Mouse (Mus musculus) kidney, postnatal 36 days (tissue): ENCODE measurements around the gene Mypop.
A peak's percentile ranks its signal among the peaks of the same experiment; 100 is the strongest.

Source experiments
- DNase-seq, 2 experiments: peaks; one replicate each; pipeline ENCODE4 v3.0.0; 2021 to 2022; ENCODE audit warnings: mixed read lengths in 2 of 2

Gene Mypop

GRCm38 (mm10) chr7:18990601-18991295, at the start of gene Mypop:
Mypop (plus strand) TSS chr7:18991245.
- DNase-seq, result peak; percentile 100

DNA sequence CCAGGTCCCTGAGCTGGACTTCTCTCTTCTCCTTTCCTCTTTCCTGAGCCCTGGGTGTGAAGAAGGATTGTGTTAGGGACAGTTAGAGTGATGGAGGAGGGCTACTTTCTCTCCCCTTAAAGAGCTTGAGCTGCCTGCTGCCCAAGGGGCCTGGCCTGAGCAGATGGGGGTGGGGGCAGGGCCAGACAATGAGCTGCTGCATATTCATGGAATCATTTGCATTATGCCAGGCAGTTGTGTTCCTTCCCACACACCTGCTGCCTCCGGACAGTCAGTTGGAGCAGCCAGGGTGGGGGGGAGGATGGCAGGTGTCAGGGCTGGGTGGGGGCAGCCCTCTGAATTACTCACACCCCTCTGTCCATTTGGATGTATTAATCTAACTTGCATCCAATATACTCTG, 48.7 kb upstream of the Mypop start:
- no peak for DNase-seq

DNA sequence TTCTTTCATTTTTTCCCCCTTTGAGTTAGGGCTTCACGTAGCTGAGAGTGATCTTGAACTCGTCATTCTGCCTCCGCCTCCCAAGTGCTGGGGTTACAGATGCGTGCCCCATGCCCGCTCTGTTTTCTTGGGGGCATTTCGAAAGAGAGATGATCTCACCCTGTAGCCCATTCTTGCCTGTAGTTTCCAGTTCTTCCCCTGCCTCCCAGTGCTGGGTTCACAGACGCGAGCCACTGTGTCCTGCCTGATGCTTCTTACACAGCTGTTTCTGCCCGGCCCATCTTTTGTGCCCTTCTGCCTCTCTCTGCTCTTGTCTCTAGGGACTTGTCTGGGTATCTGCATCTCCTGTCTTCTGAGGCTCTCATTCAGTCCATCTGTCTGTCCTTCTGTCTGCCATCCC, 48.2 kb upstream of the Mypop start:
- no peak for DNase-seq

DNA sequence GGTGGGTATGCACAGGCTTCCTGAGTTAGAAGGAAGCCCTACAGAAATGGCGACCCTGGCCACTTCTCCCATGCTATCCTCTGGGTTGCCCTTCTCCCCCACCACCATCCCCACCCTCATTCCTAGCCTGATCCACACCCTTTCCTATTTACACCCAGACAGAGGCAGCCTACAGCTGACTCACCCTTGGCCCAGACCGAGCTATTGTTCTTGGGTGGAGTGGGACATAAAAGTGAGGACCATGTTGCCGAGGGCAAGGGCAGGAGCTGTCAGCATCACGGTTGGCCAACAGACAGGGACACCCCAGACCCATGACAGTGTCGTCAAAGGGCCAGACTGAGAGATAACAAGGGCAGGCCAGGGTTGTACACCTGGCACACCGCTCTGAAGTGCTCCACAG, 42.9 kb upstream of the Mypop start:
- peak; percentile 68 to 81 for DNase-seq

DNA sequence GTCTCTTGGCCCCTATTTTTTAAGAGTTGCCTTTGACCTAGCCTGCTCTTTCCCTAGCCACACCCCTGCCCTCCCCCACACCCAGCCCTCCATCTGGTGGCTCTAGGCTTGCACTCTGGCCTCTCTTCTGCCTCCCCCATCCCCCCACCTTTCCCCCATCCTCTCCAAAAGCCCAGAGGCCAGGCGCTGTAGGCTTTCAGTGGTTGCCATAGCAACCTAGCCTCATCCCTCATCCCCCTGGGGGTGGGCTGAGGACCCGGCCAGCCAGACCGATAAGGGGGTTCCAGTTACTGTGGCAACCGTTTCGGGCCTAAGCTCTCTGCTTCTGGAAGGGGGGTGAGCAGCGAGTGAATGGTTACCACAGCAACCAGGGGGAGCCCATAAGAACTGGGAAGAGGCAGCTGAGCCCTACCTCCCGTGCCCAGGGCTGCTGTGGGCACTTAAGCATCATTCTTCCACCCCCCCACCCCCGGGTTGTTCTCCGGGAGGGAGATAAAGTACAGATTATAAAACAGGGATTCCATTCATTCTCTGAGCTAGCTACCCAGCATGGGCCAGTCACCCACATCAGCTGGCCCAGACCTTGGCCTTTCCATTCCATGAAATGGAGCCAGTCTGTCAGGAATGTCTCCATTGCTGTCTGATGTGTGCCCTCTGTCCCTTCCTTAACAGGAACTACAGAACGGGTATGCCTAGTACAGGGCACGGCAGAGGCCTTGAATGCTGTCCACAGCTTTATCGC, 41.1 kb upstream of the Mypop start:
- DNase-seq, result no peak

- DNase-seq, result no peak
Observed at GRCm38 (mm10) chr7:18950523-18951315, 40.3 kb upstream of the Mypop start.

GRCm38 (mm10) chr7:18951397-18951796, 39.6 kb upstream of the Mypop start:
- peak in 1 of 2 experiments; percentile 79 for DNase-seq

GRCm38 (mm10) chr7:18957569-18958383, 33.3 kb upstream of the Mypop start:
- DNase-seq, result peak; percentile 47 to 79

DNA sequence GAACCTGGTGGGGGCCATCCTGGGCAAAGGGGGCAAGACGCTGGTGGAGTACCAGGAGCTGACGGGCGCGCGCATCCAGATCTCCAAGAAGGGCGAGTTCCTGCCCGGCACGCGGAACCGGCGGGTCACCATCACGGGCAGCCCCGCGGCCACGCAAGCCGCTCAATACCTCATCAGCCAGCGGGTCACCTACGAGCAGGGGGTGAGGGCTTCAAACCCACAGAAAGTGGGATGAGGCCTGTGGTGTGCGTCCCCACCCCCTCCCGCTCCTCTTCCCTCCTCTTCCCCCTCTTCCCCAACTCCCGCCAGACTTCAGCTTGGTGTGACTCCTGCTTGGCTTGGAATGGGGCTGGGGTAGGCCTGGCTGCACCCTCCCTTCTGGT, 32.7 kb upstream of the Mypop start:
- no peak for DNase-seq

GRCm38 (mm10) chr7:18959446-18959845, 31.6 kb upstream of the Mypop start:
- DNase-seq, result peak; percentile 62 to 75

DNA sequence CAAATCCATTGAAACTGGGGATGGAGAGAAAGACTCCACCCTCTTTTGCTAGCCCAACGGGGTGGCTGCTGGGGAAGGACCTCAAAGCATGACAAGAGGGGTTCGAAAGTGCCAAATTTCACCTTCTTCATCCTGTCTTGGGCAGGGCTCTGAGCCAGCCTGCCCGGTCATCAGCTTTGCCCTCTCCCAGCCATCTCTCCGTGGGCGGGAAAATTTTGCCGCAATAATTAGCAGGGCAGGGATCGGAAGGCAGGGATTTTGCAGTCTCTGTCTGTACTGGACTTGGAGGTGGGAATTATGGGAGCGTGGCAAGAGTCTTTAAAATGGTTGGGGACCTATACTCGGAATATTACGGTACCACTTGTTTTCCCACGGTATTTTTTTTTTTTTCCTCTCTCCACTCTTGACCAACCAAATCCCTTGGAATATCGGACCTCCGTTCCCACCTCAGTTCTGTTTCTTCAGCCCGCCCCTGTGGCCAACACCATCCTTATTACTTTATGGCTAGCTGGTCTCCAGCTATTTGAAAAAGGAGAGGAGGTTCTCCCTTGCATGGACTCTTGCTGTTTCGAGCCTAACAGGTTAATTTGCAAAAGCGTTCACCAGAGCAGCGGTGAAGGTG, 28.8 kb upstream of the Mypop start:
- DNase-seq, result no peak

- DNase-seq, result no peak
Observed at GRCm38 (mm10) chr7:18962795-18963194, 28.2 kb upstream of the Mypop start.

DNA sequence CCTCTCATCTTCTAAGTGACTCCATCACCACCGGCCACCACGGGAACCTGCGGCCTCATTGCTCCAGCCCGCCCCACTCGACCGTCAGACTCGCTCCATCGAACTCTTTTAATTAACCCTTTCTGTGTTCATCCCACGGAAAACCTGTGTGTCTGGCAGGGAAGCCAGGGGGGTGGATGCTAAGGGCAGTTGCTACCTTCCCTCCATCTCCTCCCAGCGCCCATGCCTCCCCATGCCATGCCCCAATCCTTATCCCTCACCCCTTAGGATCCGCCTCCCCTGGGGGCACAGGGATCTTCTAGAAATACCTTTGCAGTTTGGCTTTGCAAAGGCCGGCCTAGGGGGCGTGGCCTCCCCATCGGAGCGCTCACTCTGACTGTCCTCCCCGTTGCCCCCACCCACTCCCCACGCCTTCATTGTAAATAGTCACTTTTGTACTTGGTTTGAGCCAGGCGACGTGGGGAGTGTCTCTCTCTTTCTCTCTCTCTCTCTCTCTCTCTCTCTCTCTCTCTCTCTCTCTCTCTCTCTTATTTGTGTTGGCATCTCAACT, 27.7 kb upstream of the Mypop start:
- no peak for DNase-seq

DNA sequence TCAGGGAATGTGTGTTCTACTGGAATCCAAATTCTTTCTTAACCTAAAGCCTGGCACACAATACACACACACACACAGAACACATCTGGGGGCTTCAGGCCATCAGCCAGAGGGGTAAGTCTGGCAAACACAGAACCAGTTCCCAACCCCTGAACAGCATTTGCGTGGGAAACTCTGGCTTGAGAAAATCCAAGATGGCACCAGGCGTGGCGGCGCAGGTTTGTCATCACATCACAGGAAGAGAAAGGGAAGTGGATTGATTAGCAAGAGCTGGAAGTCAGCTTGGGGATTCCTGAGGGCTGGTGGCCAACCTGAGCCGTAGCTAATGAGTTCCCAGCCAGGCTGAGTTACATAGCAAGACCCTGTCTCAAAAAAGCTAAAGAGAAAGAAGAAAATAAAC, 25.7 kb upstream of the Mypop start:
- no peak for DNase-seq

GRCm38 (mm10) chr7:18967603-18968002, 23.4 kb upstream of the Mypop start:
- no peak for DNase-seq

DNA sequence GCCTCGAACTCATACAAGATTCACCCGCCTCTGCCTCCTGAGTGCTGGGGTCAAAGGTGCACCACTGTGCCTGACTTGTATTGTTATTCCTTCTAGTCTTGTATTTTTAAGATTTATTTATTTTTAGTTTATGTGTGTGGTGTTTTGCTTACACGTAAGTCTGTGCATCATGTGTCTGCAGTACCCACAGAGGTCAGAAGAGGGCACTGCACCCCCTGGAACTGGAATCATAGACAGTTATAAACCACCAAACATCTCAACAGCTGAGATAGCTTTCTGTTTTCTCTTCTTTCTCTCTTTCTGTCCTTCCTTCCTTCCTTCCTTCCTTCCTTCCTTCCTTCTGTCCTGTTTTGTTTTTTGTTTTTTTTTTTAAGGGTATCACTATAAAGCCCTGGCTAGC, 20.1 kb upstream of the Mypop start:
- no peak for DNase-seq

DNA sequence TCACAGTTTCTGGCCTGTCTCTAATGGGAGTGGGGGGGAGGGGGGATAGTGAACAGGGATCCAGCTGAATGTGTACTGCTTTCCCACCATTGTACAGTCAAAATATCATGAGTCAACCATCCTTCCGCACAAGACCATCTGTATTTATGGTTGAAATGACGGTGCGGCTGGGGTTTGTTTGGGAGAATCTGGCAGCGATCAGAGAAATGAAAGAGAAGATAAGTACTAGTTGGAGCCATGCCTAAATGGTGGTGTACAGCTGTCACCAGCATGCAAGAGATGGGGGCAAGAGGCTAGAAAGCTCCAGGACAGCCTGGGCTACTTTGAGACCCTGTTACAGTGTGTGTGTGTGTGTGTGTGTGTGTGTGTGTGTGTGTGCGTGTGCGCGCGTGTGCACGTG, 12.7 kb upstream of the Mypop start:
- DNase-seq, result no peak

DNA sequence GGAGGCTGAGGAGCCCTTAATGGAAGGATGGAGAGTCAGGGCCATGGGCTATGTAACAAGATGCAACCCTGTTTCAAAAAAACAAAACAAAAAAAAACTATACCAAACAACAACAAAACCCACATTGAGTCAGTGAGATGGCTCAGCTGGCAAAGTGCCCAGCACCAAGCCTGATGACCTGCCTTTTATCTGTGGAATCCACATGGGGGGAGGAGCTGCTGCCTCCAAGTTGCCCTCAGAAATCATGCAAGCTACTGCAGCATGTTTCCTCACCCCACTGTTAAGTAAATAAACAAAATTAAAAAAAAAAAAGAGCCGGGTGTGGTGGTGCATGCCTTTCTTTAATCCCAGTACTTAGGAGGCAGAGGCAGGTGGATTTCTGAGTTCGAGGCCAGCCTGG, 4.5 kb upstream of the Mypop start:
- DNase-seq, result no peak

DNA sequence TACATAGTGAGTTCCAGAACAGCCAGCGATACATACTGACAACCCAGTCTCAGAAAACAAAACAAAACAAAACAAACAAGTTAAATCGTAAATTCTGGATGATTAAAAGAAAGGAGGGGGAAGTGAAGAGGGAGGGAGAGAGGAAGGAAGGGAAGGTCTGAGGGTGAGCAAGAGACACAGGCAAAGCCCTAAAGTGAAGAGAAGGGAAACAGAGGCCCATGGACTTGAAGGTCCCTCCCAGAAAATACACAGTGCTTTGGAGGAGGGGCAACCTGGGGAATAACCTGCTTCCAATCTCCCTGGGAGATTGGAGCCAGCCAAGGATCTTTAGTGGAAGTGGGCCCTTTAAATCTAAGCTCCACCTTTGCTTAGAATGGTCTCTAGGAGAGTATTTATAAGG, 3.9 kb upstream of the Mypop start, which contains the start of gene Nanos2:
Nanos2 (plus strand) TSS at position 301 of the 400 bp plus-strand sequence.
- no peak for DNase-seq

DNA sequence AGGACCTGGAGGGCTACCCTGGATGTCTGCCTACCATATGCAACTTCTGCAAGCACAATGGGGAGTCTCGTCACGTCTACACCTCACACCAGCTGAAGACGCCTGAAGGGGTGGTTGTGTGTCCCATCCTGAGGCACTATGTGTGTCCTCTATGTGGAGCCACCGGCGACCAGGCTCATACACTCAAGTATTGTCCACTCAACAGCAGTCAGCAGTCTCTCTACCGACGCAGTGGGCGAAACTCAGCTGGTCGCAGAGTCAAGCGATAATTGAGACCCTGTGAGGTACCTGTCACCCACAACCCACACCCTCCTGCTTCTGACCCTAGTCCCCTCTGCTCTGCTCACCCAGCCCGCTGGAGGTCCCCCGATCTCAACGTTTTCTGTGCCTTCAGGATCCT, 3.3 kb upstream of the Mypop start:
- DNase-seq, result no peak

- DNase-seq, result no peak
Observed at GRCm38 (mm10) chr7:18988780-18989179, 2.3 kb upstream of the Mypop start.

DNA sequence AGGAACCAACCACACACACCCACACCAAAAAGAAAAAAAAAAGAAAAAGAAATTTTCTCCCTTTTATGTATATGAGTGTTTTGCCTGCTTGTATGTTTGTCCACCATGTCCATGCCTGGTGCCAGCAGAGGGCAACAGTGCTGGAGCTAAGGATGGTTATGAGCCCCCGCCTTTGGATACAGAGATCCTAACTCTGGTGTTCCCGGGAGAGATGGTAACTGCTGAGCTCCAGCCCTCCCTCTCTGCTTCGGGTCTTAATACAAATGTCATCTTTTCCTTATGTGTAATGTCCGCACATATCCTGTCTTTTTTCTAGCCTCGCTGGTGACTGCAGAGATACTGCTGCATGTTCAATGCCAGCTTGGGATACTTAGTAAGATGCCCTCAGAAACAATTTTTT, 1.1 kb upstream of the Mypop start:
- DNase-seq, result peak in 1 of 2 experiments; percentile 34
